Mouse (Mus musculus): ENCODE data around the gene Dcun1d4. TPM values are rescaled to one million over a fixed set of nuclear protein-coding genes. Genes with fewer than 3 reads are reported as not detected.

Gene Dcun1d4
- 73.0 and 80.4 TPM in 2 replicates for polyA plus RNA-seq (2014; fragmentation: Nextera tagmentation; extraction: Ambion mirVana)

- DNase-seq (ENCODE audit: low spot score) (no peak), ATAC-seq (ENCODE audit: low FRiP score) (no peak)
- H3K27me3 ChIP-seq (ENCODE audit: control insufficient read depth, insufficient read depth, low read length) = no peaks in the 10 kb centered on the region
- H3K4me2 ChIP-seq (replicated peaks; ENCODE audit: low read depth, low read length) = no peak within 1 kb of the TSS
- no peak within 1 kb of the TSS for H3K9ac ChIP-seq (ENCODE audit: low read depth, low read length)
- H3K27ac ChIP-seq (ENCODE audit: low read depth, low read length) = no peak within 1 kb of the TSS
- WGBS = 79% methylated on average over 7 of the region's 7 CpGs
- no peaks in the 10 kb centered on the region for H3K36me3 ChIP-seq (ENCODE audit: control insufficient read depth, insufficient read depth, low read length)
- no peaks in the 10 kb centered on the region for H3K4me1 ChIP-seq (replicated peaks; ENCODE audit: control insufficient read depth, insufficient read depth, low read length)
- H3K4me3 ChIP-seq (ENCODE audit: low read depth, low read length) = no peak within 1 kb of the TSS
- no peaks in the 10 kb centered on the region for H3K9me3 ChIP-seq (ENCODE audit: control insufficient read depth, low read length)
These were observed at the start of gene Dcun1d4 for GRCm38 (mm10) chr5:73480700-73481099. Gene Dcun1d4 (plus strand): TSS chr5:73481000.

- Histone ChIP-seq H3K27me3 (ENCODE audit: control insufficient read depth, insufficient read depth, low read length) (no peaks in the 10 kb centered on the region), H3K4me1 (replicated peaks; ENCODE audit: control insufficient read depth, insufficient read depth, low read length) (no peaks in the 10 kb centered on the region), H3K36me3 (ENCODE audit: control insufficient read depth, insufficient read depth, low read length) (no peaks in the 10 kb centered on the region), H3K4me2 (replicated peaks; ENCODE audit: low read depth, low read length) (no peak overlapping the region), H3K9me3 (ENCODE audit: control insufficient read depth, low read length) (no peaks in the 10 kb centered on the region), H3K27ac (ENCODE audit: low read depth, low read length) (no peak overlapping the region), H3K4me3 (ENCODE audit: low read depth, low read length) (no peak overlapping the region), H3K9ac (ENCODE audit: low read depth, low read length) (no peak overlapping the region)
- ATAC-seq (ENCODE audit: low FRiP score) (peak; percentile 79), DNase-seq (ENCODE audit: low spot score) (peak; percentile 81)
- 25% methylated on average over 14 of the region's 14 CpGs for WGBS
These were observed 49.2 kb upstream of the Dcun1d4 start for GRCm38 (mm10) chr5:73431581-73431980.

GRCm38 (mm10) chr5:73432805-73433204, 48.0 kb upstream of the Dcun1d4 start:
- Histone ChIP-seq H3K4me2 (replicated peaks; ENCODE audit: low read depth, low read length) (no peak overlapping the region), H3K9me3 (ENCODE audit: control insufficient read depth, low read length) (no peaks in the 10 kb centered on the region), H3K27ac (ENCODE audit: low read depth, low read length) (no peak overlapping the region), H3K9ac (ENCODE audit: low read depth, low read length) (no peak overlapping the region), H3K27me3 (ENCODE audit: control insufficient read depth, insufficient read depth, low read length) (no peaks in the 10 kb centered on the region), H3K36me3 (ENCODE audit: control insufficient read depth, insufficient read depth, low read length) (no peaks in the 10 kb centered on the region), H3K4me1 (replicated peaks; ENCODE audit: control insufficient read depth, insufficient read depth, low read length) (no peaks in the 10 kb centered on the region), H3K4me3 (ENCODE audit: low read depth, low read length) (no peak overlapping the region)
- DNase-seq (ENCODE audit: low spot score) (no peak), ATAC-seq (ENCODE audit: low FRiP score) (no peak)
- 85% methylated on average over 6 of the region's 6 CpGs for WGBS

DNA sequence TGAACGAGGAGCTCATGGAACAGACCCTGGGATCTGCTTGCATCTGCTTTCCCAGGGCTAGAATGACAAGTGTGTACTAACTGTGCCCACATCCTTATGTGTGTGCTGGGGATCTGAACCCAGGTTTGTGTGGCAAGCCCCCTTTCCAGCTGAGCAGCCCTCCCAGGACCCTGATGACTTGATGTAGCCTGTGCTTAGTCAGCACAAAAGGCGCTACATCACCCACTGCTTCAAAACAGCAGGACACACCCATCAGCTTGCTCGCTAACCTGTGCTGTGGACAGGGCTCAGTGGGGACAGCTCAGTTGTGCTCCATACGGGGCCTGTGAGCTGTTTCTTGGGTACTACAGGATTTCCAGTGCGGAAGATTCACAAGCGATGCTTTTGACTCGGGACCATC, 46.0 kb upstream of the Dcun1d4 start:
- no peak for ATAC-seq (ENCODE audit: low FRiP score)
- Histone ChIP-seq H3K9ac (ENCODE audit: low read depth, low read length) (no peak overlapping the region), H3K27ac (ENCODE audit: low read depth, low read length) (no peak overlapping the region), H3K4me2 (replicated peaks; ENCODE audit: low read depth, low read length) (no peak overlapping the region), H3K4me3 (ENCODE audit: low read depth, low read length) (no peak overlapping the region), H3K27me3 (ENCODE audit: control insufficient read depth, insufficient read depth, low read length) (no peaks in the 10 kb centered on the region), H3K4me1 (replicated peaks; ENCODE audit: control insufficient read depth, insufficient read depth, low read length) (no peaks in the 10 kb centered on the region), H3K36me3 (ENCODE audit: control insufficient read depth, insufficient read depth, low read length) (no peaks in the 10 kb centered on the region), H3K9me3 (ENCODE audit: control insufficient read depth, low read length) (no peaks in the 10 kb centered on the region)
- DNase-seq (ENCODE audit: low spot score) = no peak
- 80% methylated on average over 7 of the region's 7 CpGs for WGBS

- Histone ChIP-seq H3K9ac (ENCODE audit: low read depth, low read length) (no peak overlapping the region), H3K27ac (ENCODE audit: low read depth, low read length) (no peak overlapping the region), H3K4me1 (replicated peaks; ENCODE audit: control insufficient read depth, insufficient read depth, low read length) (no peaks in the 10 kb centered on the region), H3K36me3 (ENCODE audit: control insufficient read depth, insufficient read depth, low read length) (no peaks in the 10 kb centered on the region), H3K4me3 (ENCODE audit: low read depth, low read length) (no peak overlapping the region), H3K27me3 (ENCODE audit: control insufficient read depth, insufficient read depth, low read length) (no peaks in the 10 kb centered on the region), H3K9me3 (ENCODE audit: control insufficient read depth, low read length) (no peaks in the 10 kb centered on the region), H3K4me2 (replicated peaks; ENCODE audit: low read depth, low read length) (no peak overlapping the region)
- ATAC-seq (ENCODE audit: low FRiP score) (no peak), DNase-seq (ENCODE audit: low spot score) (no peak)
- 82% methylated on average over 9 of the region's 9 CpGs for WGBS
These were observed 38.6 kb upstream of the Dcun1d4 start for GRCm38 (mm10) chr5:73442176-73442575.

- 92% methylated on average over 1 of the region's 1 CpGs for WGBS
These were observed 30.5 kb upstream of the Dcun1d4 start for GRCm38 (mm10) chr5:73450276-73450675.

GRCm38 (mm10) chr5:73454502-73455306, 26.1 kb upstream of the Dcun1d4 start:
- H3K4me1 ChIP-seq (replicated peaks; ENCODE audit: control insufficient read depth, insufficient read depth, low read length) = no peaks in the 10 kb centered on the region
- H3K36me3 ChIP-seq (ENCODE audit: control insufficient read depth, insufficient read depth, low read length) = no peaks in the 10 kb centered on the region
- no peak overlapping the region for H3K4me3 ChIP-seq (ENCODE audit: low read depth, low read length)
- H3K27me3 ChIP-seq (ENCODE audit: control insufficient read depth, insufficient read depth, low read length) = no peaks in the 10 kb centered on the region
- H3K9ac ChIP-seq (ENCODE audit: low read depth, low read length) = no peak overlapping the region
- H3K9me3 ChIP-seq (ENCODE audit: control insufficient read depth, low read length) = no peaks in the 10 kb centered on the region
- WGBS = 83% methylated on average over 2 of the region's 2 CpGs
- DNase-seq (ENCODE audit: low spot score) = no peak
- no peak overlapping the region for H3K4me2 ChIP-seq (replicated peaks; ENCODE audit: low read depth, low read length)
- H3K27ac ChIP-seq (ENCODE audit: low read depth, low read length) = no peak overlapping the region
- no peak for ATAC-seq (ENCODE audit: low FRiP score)

More at GRCm38 (mm10) chr5:73450276-73450675, 30.5 kb upstream of the Dcun1d4 start:
- no peaks in the 10 kb centered on the region for H3K9me3 ChIP-seq (ENCODE audit: control insufficient read depth, low read length)
- ATAC-seq (ENCODE audit: low FRiP score) = no peak
- no peak overlapping the region for H3K9ac ChIP-seq (ENCODE audit: low read depth, low read length)
- no peak overlapping the region for H3K27ac ChIP-seq (ENCODE audit: low read depth, low read length)
- no peaks in the 10 kb centered on the region for H3K27me3 ChIP-seq (ENCODE audit: control insufficient read depth, insufficient read depth, low read length)
- no peaks in the 10 kb centered on the region for H3K4me1 ChIP-seq (replicated peaks; ENCODE audit: control insufficient read depth, insufficient read depth, low read length)
- H3K4me3 ChIP-seq (ENCODE audit: low read depth, low read length) = no peak overlapping the region
- DNase-seq (ENCODE audit: low spot score) = no peak
- H3K4me2 ChIP-seq (replicated peaks; ENCODE audit: low read depth, low read length) = no peak overlapping the region
- H3K36me3 ChIP-seq (ENCODE audit: control insufficient read depth, insufficient read depth, low read length) = no peaks in the 10 kb centered on the region

- 91% methylated on average over 5 of the region's 5 CpGs for WGBS
- Histone ChIP-seq H3K36me3 (ENCODE audit: control insufficient read depth, insufficient read depth, low read length) (no peaks in the 10 kb centered on the region), H3K27me3 (ENCODE audit: control insufficient read depth, insufficient read depth, low read length) (no peaks in the 10 kb centered on the region), H3K9ac (ENCODE audit: low read depth, low read length) (no peak overlapping the region), H3K9me3 (ENCODE audit: control insufficient read depth, low read length) (no peaks in the 10 kb centered on the region), H3K4me3 (ENCODE audit: low read depth, low read length) (no peak overlapping the region), H3K4me1 (replicated peaks; ENCODE audit: control insufficient read depth, insufficient read depth, low read length) (no peaks in the 10 kb centered on the region), H3K4me2 (replicated peaks; ENCODE audit: low read depth, low read length) (no peak overlapping the region), H3K27ac (ENCODE audit: low read depth, low read length) (no peak overlapping the region)
- DNase-seq (ENCODE audit: low spot score) (no peak), ATAC-seq (ENCODE audit: low FRiP score) (no peak)
These were observed 25.5 kb upstream of the Dcun1d4 start for GRCm38 (mm10) chr5:73455307-73455687.

All from hindbrain, embryonic 11.5 days (tissue).